Comparison of ENCODE assay signal across 8 mouse cellular contexts in genomic region chr17:25015655-25016291, GRCm38 (mm10). TPM values are rescaled to one million over a fixed set of nuclear protein-coding genes. Genes with fewer than 3 reads are reported as not detected.
DNase-seq lines count a peak whose midpoint lies in the region; ATAC-seq lines count a peak whose summit lies in the region.

Gene Cramp1l (minus strand): TSS chr17:25015788.
Gene Ift140 (plus strand): TSS chr17:25016085.

- peak within 1 kb of the TSS; percentile 99 for H3K4me3 ChIP-seq in hindbrain, embryonic 12.5 days

- ATAC-seq in hindbrain, embryonic 12.5 days (ENCODE audit: low FRiP score) = peak; percentile 99

- H3K9me3 ChIP-seq in hindbrain, embryonic 12.5 days (replicated peaks) = no peaks in the 10 kb centered on the region

- peak within 1 kb of the TSS; percentile 86 for H3K27ac ChIP-seq in hindbrain, embryonic 12.5 days

- H3K27me3 ChIP-seq in hindbrain, embryonic 12.5 days = no peaks in the 10 kb centered on the region

- WGBS in hindbrain, embryonic 12.5 days = under 1% methylated on average over 62 of the region's 62 CpGs

- H3K9ac ChIP-seq in hindbrain, embryonic 12.5 days = peak within 1 kb of the TSS; percentile 96

- H3K4me1 ChIP-seq in hindbrain, embryonic 12.5 days = peaks cover 18% of the 10 kb centered on the region

- H3K4me2 ChIP-seq in hindbrain, embryonic 12.5 days (replicated peaks) = peak within 1 kb of the TSS; percentile 98

- H3K36me3 ChIP-seq in hindbrain, embryonic 12.5 days = peaks cover 23% of the 10 kb centered on the region

- peak; percentile 100 for DNase-seq in NIH3T3 (ENCODE audit: low read depth)
- DNase-seq in cerebellum, postnatal 10 days = peak; percentile 98 to 99
- DNase-seq in frontal cortex, postnatal 10 days (ENCODE audit: low spot score in 2 of 2) = peak; percentile 99
- DNase-seq in layer of hippocampus, postnatal 14 days (ENCODE audit: low spot score in 2 of 2) = peak; percentile 96 to 99
- DNase-seq in lung, postnatal 14 days = peak; percentile 98
- DNase-seq in retina, adult 2 months (ENCODE audit: low read depth, low spot score) = peak; percentile 96
- DNase-seq in thymus, postnatal 36 days = peak; percentile 96 to 99

RNA-seq across cellular contexts. Expression of gene Cramp1l, which starts in this region (rescaled TPM):
- 13.8 and 13.9 TPM in 2 replicates for polyA plus RNA-seq in hindbrain, embryonic 12.5 days (2016; fragmentation: Nextera tagmentation; extraction: Ambion mirVana)
- total RNA-seq in layer of hippocampus, postnatal 14 days (2021) = 10 to 100 TPM; 24.0 to 28.5 TPM

RNA-seq across cellular contexts. Expression of gene Ift140, which starts in this region (rescaled TPM):
- 26.7 and 27.6 TPM in 2 replicates for polyA plus RNA-seq in hindbrain, embryonic 12.5 days (2016; fragmentation: Nextera tagmentation; extraction: Ambion mirVana)
- 10 to 100 TPM; 25.4 to 31.9 TPM for total RNA-seq in layer of hippocampus, postnatal 14 days (2021)

Comparison
In these comparisons a context has a peak if more than half of its experiments do, and no peak if none do; other contexts are left out.
1. Peak in every context shown above with its lines: DNase-seq, ATAC-seq, H3K4me3 ChIP-seq and H3K27ac ChIP-seq.